Mouse (Mus musculus) lung, embryonic 14.5 days (tissue): Measurements from ENCODE around the gene Fgf15. TPM values are rescaled to one million over a fixed set of nuclear protein-coding genes. Genes with fewer than 3 reads are reported as not detected.
A peak's percentile ranks its signal among the peaks of the same experiment; 100 is the strongest.

Experiments
- ATAC-seq: fragments of 200-750 bp; cut with Nextera tagmentation; 2 replicates; pipeline ENCODE4 v1.8.0; 2017; ENCODE audit warnings: mild to moderate bottlenecking, moderate TSS enrichment, moderate library complexity; ENCODE audit not compliant: insufficient read depth
- DNase-seq: peaks from one replicate; pipeline ENCODE4 v3.0.0-alpha.2; 2015
- H3K27ac ChIP-seq: fragments of 300-500 bp; sonication (generic); 2 replicates; pipeline ENCODE4 v1.5.1; 2014; ENCODE audit warnings: low read depth, mild to moderate bottlenecking, moderate library complexity
- H3K27me3 ChIP-seq: fragments of 300-500 bp; sonication (generic); 2 replicates; pipeline ENCODE4 v1.6.1; 2014; ENCODE audit warnings: low read length, control low read depth; ENCODE audit not compliant: insufficient read depth
- H3K36me3 ChIP-seq: fragments of 300-500 bp; sonication (generic); 2 replicates; pipeline ENCODE4 v1.6.1; 2014; ENCODE audit warnings: control low read depth; ENCODE audit not compliant: insufficient read depth
- H3K4me1 ChIP-seq: fragments of 300-500 bp; sonication (generic); 2 replicates; pipeline ENCODE4 v1.6.1; 2014; ENCODE audit warnings: antibody characterized with exemption, control low read depth; ENCODE audit not compliant: insufficient read depth
- H3K4me2 ChIP-seq: fragments of 300-500 bp; sonication (generic); 2 replicates; pipeline ENCODE4 v1.6.1; 2014; ENCODE audit warnings: mild to moderate bottlenecking
- H3K4me3 ChIP-seq: fragments of 300-500 bp; sonication (generic); 2 replicates; pipeline ENCODE4 v1.5.1; 2014; ENCODE audit warnings: low read depth, low read length
- H3K9ac ChIP-seq: fragments of 300-500 bp; sonication (generic); 2 replicates; pipeline ENCODE4 v1.6.1; 2014
- H3K9me3 ChIP-seq: fragments of 300-500 bp; sonication (generic); 2 replicates; pipeline ENCODE4 v1.6.1; 2016; ENCODE audit warnings: low read depth, low read length, control low read depth
- CTCF ChIP-seq: IDR thresholded peaks from 2 replicates; pipeline ENCODE4 v1.5.1; 2016; ENCODE audit warnings: antibody characterized with exemption, low read depth
- WGBS: fragments of 180-500 bp; shearing (Covaris S2); extraction: QIAGEN DNeasy Blood & Tissue Kit; methylation state at CpG from one replicate; pipeline ENCODE4 v1.1.7; 2014; 5-methylcytosine and 5-hydroxymethylcytosine counted together
- polyA plus RNA-seq: library from polyadenylated mRNA; unstranded; fragments of >200 nt; fragmentation: Nextera tagmentation; extraction: Ambion mirVana; gene quantifications from 2 replicates; pipeline ENCODE4 v1.2.1, GENCODE M21; 2014

The Fgf15 gene
- polyA plus RNA-seq, 1 experiment from 2014 or later, result not detected

- Histone ChIP-seq H3K9ac (no peak overlapping the region), H3K4me3 (no peak overlapping the region), H3K4me1 (no peaks in the 10 kb centered on the region), H3K36me3 (peaks cover 56% of the 10 kb centered on the region), H3K9me3 (no peaks in the 10 kb centered on the region), H3K4me2 (no peak overlapping the region), H3K27me3 (no peaks in the 10 kb centered on the region), H3K27ac (0 out of 2 replicates have a peak overlapping the region, but pooled peaks have one; percentile 15)
- DNase-seq, result no peak
- no peak for ATAC-seq
- 61% methylated on average over 8 of the region's 8 CpGs for WGBS
- no peak for TF ChIP-seq CTCF
Observed at GRCm38 (mm10) chr7:144929506-144929905, 33.2 kb downstream of the Fgf15 start.

- H3K27me3 ChIP-seq, result no peaks in the 10 kb centered on the region
- H3K9me3 ChIP-seq, result no peaks in the 10 kb centered on the region
- no peak overlapping the region for H3K4me2 ChIP-seq
- DNase-seq, result peak; percentile 16
- no peak overlapping the region for H3K27ac ChIP-seq
- H3K36me3 ChIP-seq, result peaks cover 60% of the 10 kb centered on the region
- no peak for TF ChIP-seq CTCF
- no peak for ATAC-seq
- 63% methylated on average over 5 of the region's 5 CpGs for WGBS
- H3K9ac ChIP-seq, result no peak overlapping the region
- no peak overlapping the region for H3K4me3 ChIP-seq
- no peaks in the 10 kb centered on the region for H3K4me1 ChIP-seq
Observed at GRCm38 (mm10) chr7:144929931-144930330, 33.6 kb downstream of the Fgf15 start.

GRCm38 (mm10) chr7:144931778-144932177 is 35.4 kb downstream of the Fgf15 start:
- WGBS, result 14% methylated on average over 3 of the region's 3 CpGs
- H3K36me3 ChIP-seq, result peaks cover 78% of the 10 kb centered on the region
- no peaks in the 10 kb centered on the region for H3K4me1 ChIP-seq

GRCm38 (mm10) chr7:144932389-144932937 is 36.1 kb downstream of the Fgf15 start:
- WGBS, result 71% methylated on average over 18 of the region's 18 CpGs
- peaks cover 85% of the 10 kb centered on the region for H3K36me3 ChIP-seq

More at GRCm38 (mm10) chr7:144931778-144932177, 35.4 kb downstream of the Fgf15 start:
- Histone ChIP-seq H3K4me3 (no peak overlapping the region), H3K9me3 (no peaks in the 10 kb centered on the region), H3K27me3 (no peaks in the 10 kb centered on the region), H3K9ac (no peak overlapping the region), H3K27ac (no peak overlapping the region), H3K4me2 (no peak overlapping the region)
- peak; percentile 64 for DNase-seq
- peak; percentile 68 for TF ChIP-seq CTCF
- ATAC-seq, result no peak

GRCm38 (mm10) chr7:144933336-144933735 is 37.0 kb downstream of the Fgf15 start:
- DNase-seq (no peak), ATAC-seq (no peak)
- no peak overlapping the region for H3K27ac ChIP-seq
- no peak for TF ChIP-seq CTCF
- peaks cover 89% of the 10 kb centered on the region for H3K36me3 ChIP-seq
- no peaks in the 10 kb centered on the region for H3K4me1 ChIP-seq
- H3K9me3 ChIP-seq, result no peaks in the 10 kb centered on the region
- H3K9ac ChIP-seq, result no peak overlapping the region
- peaks cover 5% of the 10 kb centered on the region; the same call in 1 of the 2 replicates for H3K27me3 ChIP-seq
- H3K4me3 ChIP-seq, result no peak overlapping the region
- 86% methylated on average over 3 of the region's 3 CpGs for WGBS
- no peak overlapping the region for H3K4me2 ChIP-seq

More at GRCm38 (mm10) chr7:144932389-144932937, 36.1 kb downstream of the Fgf15 start:
- no peak for TF ChIP-seq CTCF
- Histone ChIP-seq H3K27me3 (no peaks in the 10 kb centered on the region), H3K27ac (no peak overlapping the region), H3K4me1 (no peaks in the 10 kb centered on the region), H3K4me3 (no peak overlapping the region), H3K9me3 (no peaks in the 10 kb centered on the region), H3K9ac (no peak overlapping the region), H3K4me2 (no peak overlapping the region)
- DNase-seq (no peak), ATAC-seq (no peak)

GRCm38 (mm10) chr7:144933796-144934195 is 37.5 kb downstream of the Fgf15 start:
- no peak for DNase-seq
- Histone ChIP-seq H3K27ac (no peak overlapping the region), H3K27me3 (peaks cover 9% of the 10 kb centered on the region; the same call in 1 of the 2 replicates), H3K4me3 (no peak overlapping the region), H3K9me3 (no peaks in the 10 kb centered on the region), H3K4me1 (no peaks in the 10 kb centered on the region), H3K4me2 (no peak overlapping the region), H3K9ac (no peak overlapping the region), H3K36me3 (peaks cover 89% of the 10 kb centered on the region)
- WGBS, result 86% methylated on average over 8 of the region's 8 CpGs
- TF ChIP-seq CTCF, result no peak
- no peak for ATAC-seq

GRCm38 (mm10) chr7:144934901-144935300 is 38.6 kb downstream of the Fgf15 start:
- no peak for TF ChIP-seq CTCF

More at GRCm38 (mm10) chr7:144934901-144935300, 38.6 kb downstream of the Fgf15 start:
- no peak for ATAC-seq
- no peak for DNase-seq
- no peak overlapping the region for H3K9ac ChIP-seq
- H3K27ac ChIP-seq, result no peak overlapping the region
- H3K27me3 ChIP-seq, result peaks cover 11% of the 10 kb centered on the region; the same call in 1 of the 2 replicates
- no peak overlapping the region for H3K4me2 ChIP-seq
- WGBS, result 60% methylated on average over 5 of the region's 5 CpGs
- no peaks in the 10 kb centered on the region for H3K9me3 ChIP-seq
- H3K4me3 ChIP-seq, result no peak overlapping the region
- peaks cover 78% of the 10 kb centered on the region for H3K36me3 ChIP-seq
- no peaks in the 10 kb centered on the region for H3K4me1 ChIP-seq
